Mouse (Mus musculus): ENCODE measurements around the gene Tpmt. TPM values are rescaled to one million over a fixed set of nuclear protein-coding genes. Genes with fewer than 3 reads are reported as not detected.

Tpmt gene
- polyA plus RNA-seq, 1 experiment = 7.4 TPM

DNA sequence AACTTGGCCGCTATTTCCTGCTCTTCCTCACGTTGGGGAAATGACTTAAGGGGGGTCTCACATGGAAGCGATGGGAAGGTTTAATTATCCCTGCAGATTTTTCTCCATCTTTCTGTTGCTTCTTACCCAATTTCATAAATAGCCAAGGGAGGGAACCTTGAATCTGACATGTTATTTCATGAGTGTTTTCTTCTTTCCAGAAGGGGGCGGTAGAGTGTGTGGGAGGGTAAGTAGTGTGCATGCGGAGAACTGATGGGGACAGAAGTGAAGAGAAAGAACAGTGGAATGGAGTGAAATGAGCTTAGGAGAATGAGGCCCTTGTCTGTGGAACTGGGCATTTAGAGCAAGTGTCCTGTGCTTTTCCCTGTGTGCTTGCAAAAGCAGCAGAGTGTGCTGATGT lies 34.3 kb upstream of the Tpmt start:
- no peak overlapping the region for H3K4me2 ChIP-seq (ENCODE audit: low read depth)
- H3K36me3 ChIP-seq (ENCODE audit: control insufficient read depth, insufficient read depth) = peaks cover 25% of the 10 kb centered on the region
- no peaks in the 10 kb centered on the region for H3K79me2 ChIP-seq (ENCODE audit: control insufficient read depth, insufficient read depth)
- no peaks in the 10 kb centered on the region for H3K27me3 ChIP-seq (ENCODE audit: control insufficient read depth, insufficient read depth, insufficient read length)
- TF ChIP-seq CEBPB (IDR thresholded peaks at IDR 0.05; ENCODE audit: insufficient read depth, poor library complexity, severe bottlenecking) (no peak), SRF (IDR thresholded peaks at IDR 0.05; ENCODE audit: control insufficient read depth, insufficient read length, low read depth) (no peak), POLR2AphosphoS2 (IDR thresholded peaks at IDR 0.05; ENCODE audit: insufficient read length, low read depth) (no peak), REST (IDR thresholded peaks at IDR 0.05; ENCODE audit: insufficient read depth, insufficient read length) (no peak), MAX (IDR thresholded peaks at IDR 0.05; ENCODE audit: low read depth) (no peak), MYOG (IDR thresholded peaks at IDR 0.05; ENCODE audit: control insufficient read depth in 1 of 3, insufficient read depth in 1 of 3, insufficient read length in 2 of 3, low read depth in 2 of 3) (no peak), TCF3 (IDR thresholded peaks at IDR 0.05; ENCODE audit: insufficient read length, low read depth) (no peak), TCF12 (IDR thresholded peaks at IDR 0.05; ENCODE audit: insufficient read depth, poor library complexity, severe bottlenecking) (no peak), POLR2A (IDR thresholded peaks at IDR 0.05; ENCODE audit: insufficient read length, low read depth) (no peak), USF1 (IDR thresholded peaks at IDR 0.05; ENCODE audit: low read depth) (no peak)
- H3K4me3 ChIP-seq = no peak overlapping the region
- H3ac ChIP-seq (ENCODE audit: control insufficient read depth, insufficient read length) = no peak overlapping the region

- TF ChIP-seq SRF (IDR thresholded peaks at IDR 0.05; ENCODE audit: control insufficient read depth, insufficient read length, low read depth) (no peak), TCF3 (IDR thresholded peaks at IDR 0.05; ENCODE audit: insufficient read length, low read depth) (no peak), REST (IDR thresholded peaks at IDR 0.05; ENCODE audit: insufficient read depth, insufficient read length) (no peak), POLR2AphosphoS2 (IDR thresholded peaks at IDR 0.05; ENCODE audit: insufficient read length, low read depth) (no peak), USF1 (IDR thresholded peaks at IDR 0.05; ENCODE audit: low read depth) (no peak), MYOD1 (IDR thresholded peaks at IDR 0.05; ENCODE audit: control insufficient read depth in 1 of 3, insufficient read length in 2 of 3, low read depth in 2 of 3) (no peak), POLR2A (IDR thresholded peaks at IDR 0.05; ENCODE audit: insufficient read length, low read depth) (no peak), E2F4 (IDR thresholded peaks at IDR 0.05; ENCODE audit: insufficient read depth) (no peak), MAX (IDR thresholded peaks at IDR 0.05; ENCODE audit: low read depth) (no peak)
- Histone ChIP-seq H3K4me3 (no peak overlapping the region), H3K4me2 (ENCODE audit: low read depth) (no peak overlapping the region), H3K27me3 (ENCODE audit: control insufficient read depth, insufficient read depth, insufficient read length) (no peaks in the 10 kb centered on the region), H3ac (ENCODE audit: control insufficient read depth, insufficient read length) (no peak overlapping the region), H3K79me2 (ENCODE audit: control insufficient read depth, insufficient read depth) (no peaks in the 10 kb centered on the region), H3K36me3 (ENCODE audit: control insufficient read depth, insufficient read depth) (peaks cover 36% of the 10 kb centered on the region)
Observed at GRCm38 (mm10) chr13:47077367-47077766, 32.8 kb upstream of the Tpmt start.

GRCm38 (mm10) chr13:47076156-47076555 lies 31.6 kb upstream of the Tpmt start:
- no peak overlapping the region for H3ac ChIP-seq (ENCODE audit: control insufficient read depth, insufficient read length)
- TF ChIP-seq REST (IDR thresholded peaks at IDR 0.05; ENCODE audit: insufficient read depth, insufficient read length) (no peak), MYOG (IDR thresholded peaks at IDR 0.05; ENCODE audit: control insufficient read depth in 1 of 3, insufficient read depth in 1 of 3, insufficient read length in 2 of 3, low read depth in 2 of 3) (no peak), SRF (IDR thresholded peaks at IDR 0.05; ENCODE audit: control insufficient read depth, insufficient read length, low read depth) (no peak), E2F4 (IDR thresholded peaks at IDR 0.05; ENCODE audit: insufficient read depth) (no peak), USF1 (IDR thresholded peaks at IDR 0.05; ENCODE audit: low read depth) (no peak), TCF12 (IDR thresholded peaks at IDR 0.05; ENCODE audit: insufficient read depth, poor library complexity, severe bottlenecking) (no peak), POLR2A (IDR thresholded peaks at IDR 0.05; ENCODE audit: insufficient read length, low read depth) (no peak), MYOD1 (IDR thresholded peaks at IDR 0.05; ENCODE audit: control insufficient read depth in 1 of 3, insufficient read length in 2 of 3, low read depth in 2 of 3) (no peak), POLR2AphosphoS2 (IDR thresholded peaks at IDR 0.05; ENCODE audit: insufficient read length, low read depth) (no peak)
- no peak overlapping the region for H3K4me3 ChIP-seq
- H3K27me3 ChIP-seq (ENCODE audit: control insufficient read depth, insufficient read depth, insufficient read length) = no peaks in the 10 kb centered on the region
- no peak overlapping the region for H3K4me2 ChIP-seq (ENCODE audit: low read depth)
- peaks cover 29% of the 10 kb centered on the region for H3K36me3 ChIP-seq (ENCODE audit: control insufficient read depth, insufficient read depth)
- no peaks in the 10 kb centered on the region for H3K79me2 ChIP-seq (ENCODE audit: control insufficient read depth, insufficient read depth)

DNA sequence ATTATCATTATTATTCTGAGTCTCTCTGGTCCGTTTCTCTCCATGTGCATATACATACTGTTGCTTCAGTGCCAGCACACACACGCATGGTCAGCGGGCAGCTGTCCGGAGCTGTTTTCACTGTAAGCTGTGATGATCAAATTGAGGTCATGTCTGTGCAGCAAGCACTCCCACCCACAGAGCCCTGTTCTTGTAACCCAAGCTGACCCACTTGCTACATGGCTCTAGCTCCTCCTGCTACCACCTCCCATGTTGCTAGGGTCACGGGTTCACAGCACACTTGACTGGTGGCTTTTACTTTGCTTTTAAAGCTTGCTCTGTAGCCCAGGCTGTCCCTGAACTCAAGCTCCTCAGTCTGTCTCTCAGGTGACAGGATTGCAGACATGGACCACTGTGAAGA lies 27.9 kb upstream of the Tpmt start:
- Histone ChIP-seq H3K36me3 (ENCODE audit: control insufficient read depth, insufficient read depth) (peaks cover 21% of the 10 kb centered on the region), H3K4me2 (ENCODE audit: low read depth) (no peak overlapping the region), H3K27me3 (ENCODE audit: control insufficient read depth, insufficient read depth, insufficient read length) (no peaks in the 10 kb centered on the region), H3K79me2 (ENCODE audit: control insufficient read depth, insufficient read depth) (no peaks in the 10 kb centered on the region), H3ac (ENCODE audit: control insufficient read depth, insufficient read length) (no peak overlapping the region), H3K4me3 (no peak overlapping the region)
- no peak for TF ChIP-seq E2F4 (IDR thresholded peaks at IDR 0.05; ENCODE audit: insufficient read depth)
- TF ChIP-seq USF1 (IDR thresholded peaks at IDR 0.05; ENCODE audit: low read depth) = no peak
- no peak for TF ChIP-seq MYOD1 (IDR thresholded peaks at IDR 0.05; ENCODE audit: control insufficient read depth in 1 of 3, insufficient read length in 2 of 3, low read depth in 2 of 3)
- no peak for TF ChIP-seq TCF12 (IDR thresholded peaks at IDR 0.05; ENCODE audit: insufficient read depth, poor library complexity, severe bottlenecking)
- TF ChIP-seq TCF3 (IDR thresholded peaks at IDR 0.05; ENCODE audit: insufficient read length, low read depth) = no peak
- TF ChIP-seq REST (IDR thresholded peaks at IDR 0.05; ENCODE audit: insufficient read depth, insufficient read length) = no peak
- TF ChIP-seq POLR2AphosphoS2 (IDR thresholded peaks at IDR 0.05; ENCODE audit: insufficient read length, low read depth) = no peak
- TF ChIP-seq MYOG (IDR thresholded peaks at IDR 0.05; ENCODE audit: control insufficient read depth in 1 of 3, insufficient read depth in 1 of 3, insufficient read length in 2 of 3, low read depth in 2 of 3) = no peak
- no peak for TF ChIP-seq SRF (IDR thresholded peaks at IDR 0.05; ENCODE audit: control insufficient read depth, insufficient read length, low read depth)
- TF ChIP-seq MAX (IDR thresholded peaks at IDR 0.05; ENCODE audit: low read depth) = no peak
- no peak for TF ChIP-seq CEBPB (IDR thresholded peaks at IDR 0.05; ENCODE audit: insufficient read depth, poor library complexity, severe bottlenecking)
- TF ChIP-seq POLR2A (IDR thresholded peaks at IDR 0.05; ENCODE audit: insufficient read length, low read depth) = no peak

DNA sequence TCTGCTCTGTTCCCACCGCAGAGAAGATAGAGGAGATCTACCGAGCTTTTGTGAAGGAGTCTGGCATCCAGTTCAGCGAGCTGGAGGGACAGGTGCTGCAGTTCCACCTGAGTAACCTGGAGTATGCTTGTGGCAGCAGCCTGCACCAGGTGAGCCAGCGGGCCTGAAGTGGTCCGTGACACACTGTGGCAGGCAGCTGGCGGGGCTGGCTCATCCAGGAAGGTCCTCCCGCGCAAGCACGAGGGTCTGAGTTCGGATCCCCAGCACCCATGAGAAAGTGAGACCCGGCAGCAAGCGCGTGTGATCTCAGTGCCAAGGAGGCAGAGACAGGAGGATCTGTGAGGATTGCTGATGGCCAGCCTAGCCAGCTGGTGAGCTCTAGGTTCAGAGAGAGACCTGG lies 27.3 kb upstream of the Tpmt start:
- Histone ChIP-seq H3ac (ENCODE audit: control insufficient read depth, insufficient read length) (no peak overlapping the region), H3K36me3 (ENCODE audit: control insufficient read depth, insufficient read depth) (peaks cover 25% of the 10 kb centered on the region), H3K4me2 (ENCODE audit: low read depth) (no peak overlapping the region), H3K27me3 (ENCODE audit: control insufficient read depth, insufficient read depth, insufficient read length) (no peaks in the 10 kb centered on the region), H3K4me3 (no peak overlapping the region), H3K79me2 (ENCODE audit: control insufficient read depth, insufficient read depth) (no peaks in the 10 kb centered on the region)
- no peak for TF ChIP-seq SRF (IDR thresholded peaks at IDR 0.05; ENCODE audit: control insufficient read depth, insufficient read length, low read depth)
- TF ChIP-seq CEBPB (IDR thresholded peaks at IDR 0.05; ENCODE audit: insufficient read depth, poor library complexity, severe bottlenecking) = no peak
- TF ChIP-seq TCF12 (IDR thresholded peaks at IDR 0.05; ENCODE audit: insufficient read depth, poor library complexity, severe bottlenecking) = no peak
- TF ChIP-seq E2F4 (IDR thresholded peaks at IDR 0.05; ENCODE audit: insufficient read depth) = no peak
- TF ChIP-seq POLR2AphosphoS2 (IDR thresholded peaks at IDR 0.05; ENCODE audit: insufficient read length, low read depth) = no peak

All from myocyte (in vitro differentiated cells).